Mouse (Mus musculus): ENCODE data around the gene Dcpp1.

- TF ChIP-seq POLR2A (IDR thresholded peaks at IDR 0.05; ENCODE audit: control insufficient read depth, low read depth, low read length) (no peak), CTCF (IDR thresholded peaks at IDR 0.05; ENCODE audit: control insufficient read depth, insufficient read depth, insufficient replicate concordance, low read depth, low read length) (no peak)
Measured at GRCm38 (mm10) chr17:23836006-23836575, 44.6 kb upstream of the Dcpp1 start, which contains the start of gene Prss33.

Data from testis, adult 2 months (tissue).